Mouse (Mus musculus): ENCODE data around the gene Cd81. TPM values are rescaled to one million over a fixed set of nuclear protein-coding genes. Genes with fewer than 3 reads are reported as not detected.
A peak's percentile ranks its signal among the peaks of the same experiment; 100 is the strongest.

Gene Cd81
- 100 to 1,000 TPM; 410 to 413 TPM for total RNA-seq (2021)
- long read RNA-seq, experiment 1, transcript Cd81-201 (8 exons, 1,533 nt), result major isoform, 1,346 of 1,408 reads
- long read RNA-seq, experiment 1, partial matches to known transcripts, result 6 of 1,408 reads
- long read RNA-seq, experiment 1, other reads (novel, unspliced or antisense), result 53 of 1,408 reads
- long read RNA-seq, experiment 2, transcript Cd81-201 (8 exons, 1,533 nt), result major isoform, 689 of 738 reads
- long read RNA-seq, experiment 2, partial matches to known transcripts, result 42 of 738 reads
- long read RNA-seq, experiment 2, other reads (novel, unspliced or antisense), result 5 of 738 reads

DNA sequence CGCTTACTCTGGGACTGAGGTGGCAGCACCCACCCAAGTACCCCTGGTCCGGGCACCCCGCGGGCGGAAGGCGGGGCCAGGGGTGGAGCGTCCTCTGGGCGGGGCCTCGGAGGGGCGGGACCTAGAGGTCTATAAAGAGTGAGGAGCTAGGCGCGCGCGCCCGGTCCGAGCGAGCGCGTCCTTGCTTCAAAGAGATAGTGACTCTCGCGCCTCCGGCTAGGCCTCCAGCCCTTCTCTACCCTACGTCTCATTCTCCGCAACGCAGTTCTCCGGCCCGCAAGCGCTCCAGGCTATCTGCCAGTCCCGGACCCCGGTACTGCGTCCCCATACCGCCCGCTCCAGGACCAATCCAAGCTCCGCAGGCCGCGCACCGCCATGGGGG lies at the start of gene Cd81:
Cd81 (plus strand) TSS at position 114 of the 382 bp plus-strand sequence.
- DNase-seq, result peak; percentile 93 to 97

DNA sequence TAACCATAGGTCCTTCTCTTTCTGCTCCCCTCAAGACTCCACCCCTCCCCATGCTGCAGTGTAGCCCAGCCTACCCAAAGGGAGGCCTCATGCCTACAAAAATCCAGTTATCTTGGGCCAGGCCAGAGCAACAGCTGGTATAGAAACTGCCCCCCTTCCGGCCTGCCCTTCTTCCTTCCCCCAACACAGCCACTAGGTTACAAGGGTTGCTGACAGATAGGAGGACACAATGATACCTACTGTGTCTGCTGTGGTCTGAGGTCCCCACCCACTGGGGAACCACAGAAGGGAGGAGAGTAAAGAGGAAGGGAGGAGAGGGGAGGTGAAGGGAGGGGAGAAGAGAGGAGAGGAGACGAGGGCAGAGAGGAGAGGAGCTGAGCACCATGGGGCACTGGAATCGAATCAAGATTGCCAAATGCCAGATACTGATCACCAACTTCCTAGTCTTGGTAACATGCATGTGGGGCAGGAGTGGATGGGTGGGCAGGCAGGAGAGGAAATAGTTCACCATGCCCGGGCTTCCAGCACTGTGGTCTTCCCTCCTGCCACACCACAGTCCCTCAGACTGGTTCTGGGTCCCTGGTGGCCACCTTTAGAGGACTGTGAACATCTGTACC lies 47.7 kb upstream of the Cd81 start, which contains the start of gene Tspan32:
Tspan32 (plus strand) TSS at position 320 of the 617 bp plus-strand sequence.
- DNase-seq, result peak in 1 of 2 experiments; percentile 27

DNA sequence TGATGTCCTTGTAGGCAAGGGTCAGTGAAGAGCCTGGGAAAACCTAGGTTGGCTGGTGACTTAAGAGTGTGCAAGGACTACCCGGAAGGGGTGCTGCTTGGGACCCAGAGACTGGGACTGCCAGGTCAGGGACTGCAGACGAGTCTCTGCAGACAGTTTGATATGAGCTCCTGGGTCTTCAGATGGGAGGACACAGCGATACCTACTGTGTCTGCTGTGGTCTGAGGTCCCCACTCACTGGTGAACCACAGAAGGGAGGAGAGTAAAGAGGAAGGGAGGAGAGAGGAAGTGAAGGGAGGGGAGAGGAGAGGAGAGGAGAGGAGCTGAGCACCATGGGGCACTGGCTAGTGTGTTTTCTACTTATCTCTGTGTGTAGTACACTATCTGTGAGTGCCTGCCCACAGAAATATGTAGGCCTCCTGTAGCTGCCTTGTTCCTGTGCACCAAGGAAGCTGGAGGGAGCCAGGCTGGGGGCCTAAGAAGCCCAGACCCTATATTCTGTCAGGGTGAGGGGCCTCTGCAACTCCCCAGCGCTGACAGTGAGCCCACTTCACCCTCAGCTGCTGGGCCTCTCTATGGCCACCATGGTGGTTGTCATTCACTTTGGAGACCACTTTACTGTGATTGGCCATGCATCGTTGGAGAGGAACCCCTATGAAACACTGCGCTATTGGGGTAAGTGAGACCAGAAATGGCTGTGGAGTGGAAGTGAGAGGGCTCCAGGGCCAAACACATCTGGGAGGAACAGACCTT lies 47.0 kb upstream of the Cd81 start:
- no peak for DNase-seq

DNA sequence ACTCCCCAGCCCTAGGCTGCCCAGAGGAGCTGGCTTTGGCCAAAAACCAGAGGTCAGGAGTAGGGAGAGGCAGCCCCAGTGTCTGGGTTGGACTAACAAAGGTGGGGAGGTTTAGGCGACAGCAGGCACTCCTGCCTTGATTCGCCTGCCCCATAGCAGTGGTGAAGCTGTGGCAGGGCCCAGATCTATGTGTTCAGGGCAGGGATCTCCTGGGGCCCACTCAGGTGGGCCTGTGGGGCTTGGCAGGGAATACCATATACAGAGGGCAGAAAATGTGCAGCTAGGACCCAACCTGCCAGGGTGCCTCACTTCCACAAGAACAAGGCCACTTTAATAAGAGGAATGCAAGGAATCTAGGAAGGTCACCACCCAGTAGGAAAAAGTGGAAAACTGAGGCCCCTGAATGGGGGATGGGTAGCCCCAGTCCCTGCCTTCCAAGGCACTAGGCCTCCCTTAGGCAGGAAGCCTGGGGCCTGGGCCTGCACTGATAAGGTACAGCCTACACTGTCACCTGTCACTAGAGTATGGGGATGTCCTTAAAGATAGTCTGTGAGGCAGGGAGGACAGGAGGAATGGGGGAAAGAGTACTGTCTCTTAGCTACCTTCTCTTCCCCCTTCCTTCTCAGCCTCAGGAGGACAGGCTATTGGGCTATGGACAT lies 46.3 kb upstream of the Cd81 start:
- no peak for DNase-seq

DNA sequence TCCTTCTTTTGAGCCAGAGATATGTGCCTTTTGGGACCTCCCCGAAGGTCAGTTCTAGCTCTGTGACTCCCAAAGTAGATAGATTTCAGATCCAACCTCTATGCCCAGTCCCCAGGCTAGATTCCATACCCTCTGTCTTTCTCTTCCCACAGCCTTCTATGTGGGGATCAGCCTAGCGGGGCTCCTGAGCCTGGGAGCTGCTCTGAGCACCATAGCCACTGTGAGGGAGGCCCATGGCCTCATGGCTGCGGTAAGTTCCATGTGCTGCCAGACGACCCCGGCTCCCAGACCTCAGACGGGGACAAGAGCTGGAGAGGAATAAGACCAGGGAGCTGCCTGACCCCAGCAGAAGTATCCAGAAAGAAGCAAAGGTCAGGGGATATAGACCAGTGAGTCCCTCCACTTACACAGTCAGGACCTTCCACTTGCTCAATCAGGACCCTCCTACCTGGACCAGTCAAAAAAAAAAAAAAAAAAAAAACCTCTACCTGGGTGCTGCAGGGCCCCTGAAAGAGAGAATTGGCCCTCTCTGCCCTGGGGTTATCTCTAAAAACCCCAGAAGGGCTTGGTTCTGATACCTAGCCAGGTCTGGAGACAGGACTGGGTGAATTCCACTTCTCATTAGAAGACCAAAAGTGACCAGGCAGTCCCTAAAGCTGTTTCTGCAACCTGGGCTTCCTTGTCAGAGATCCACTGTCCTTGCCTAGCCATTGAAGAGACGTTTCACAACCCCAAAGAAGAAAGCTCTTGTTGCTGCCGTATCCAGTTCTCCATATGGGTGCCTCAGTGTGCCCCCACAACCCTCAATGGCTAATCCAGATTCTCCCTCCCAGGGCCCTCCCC lies 45.6 kb upstream of the Cd81 start:
- no peak for DNase-seq

DNA sequence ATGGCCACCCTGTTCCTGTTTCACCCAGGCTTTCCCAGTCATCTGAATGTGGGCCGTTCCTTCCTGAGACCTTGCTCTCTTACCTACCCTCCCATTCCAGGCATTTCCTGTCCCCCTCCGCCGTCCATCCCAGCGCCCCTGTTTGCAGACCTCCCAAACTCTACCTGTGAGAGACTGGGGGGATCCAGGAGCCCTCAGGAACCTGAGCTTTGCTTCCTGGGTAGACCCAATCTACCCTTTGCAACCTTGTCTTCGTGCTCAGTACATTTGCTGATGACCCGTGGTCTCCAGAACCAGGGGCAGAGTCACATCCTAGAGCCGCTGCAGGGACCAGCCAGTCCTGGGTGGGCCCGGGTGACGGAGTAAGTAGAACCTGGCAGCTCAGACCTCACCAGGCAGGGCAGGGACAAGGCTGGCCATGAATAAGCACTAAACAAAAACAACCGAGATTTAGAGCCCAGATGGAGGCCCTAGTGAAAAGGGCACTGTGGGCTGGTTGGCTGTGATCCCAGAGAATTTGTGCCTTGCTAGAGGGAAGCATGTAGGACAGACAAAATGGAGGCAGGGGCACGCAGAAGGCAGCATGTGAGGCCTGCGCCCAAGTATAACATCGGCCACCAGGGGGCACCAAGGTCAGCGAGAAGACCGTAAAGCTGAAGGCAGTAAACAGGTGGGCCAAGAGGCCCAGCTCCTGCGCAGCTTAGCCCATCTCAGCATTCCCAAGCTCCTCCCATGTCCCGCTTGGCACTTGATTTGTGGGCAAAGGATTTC lies 44.8 kb upstream of the Cd81 start:
- peak; percentile 92 to 99 for DNase-seq

DNA sequence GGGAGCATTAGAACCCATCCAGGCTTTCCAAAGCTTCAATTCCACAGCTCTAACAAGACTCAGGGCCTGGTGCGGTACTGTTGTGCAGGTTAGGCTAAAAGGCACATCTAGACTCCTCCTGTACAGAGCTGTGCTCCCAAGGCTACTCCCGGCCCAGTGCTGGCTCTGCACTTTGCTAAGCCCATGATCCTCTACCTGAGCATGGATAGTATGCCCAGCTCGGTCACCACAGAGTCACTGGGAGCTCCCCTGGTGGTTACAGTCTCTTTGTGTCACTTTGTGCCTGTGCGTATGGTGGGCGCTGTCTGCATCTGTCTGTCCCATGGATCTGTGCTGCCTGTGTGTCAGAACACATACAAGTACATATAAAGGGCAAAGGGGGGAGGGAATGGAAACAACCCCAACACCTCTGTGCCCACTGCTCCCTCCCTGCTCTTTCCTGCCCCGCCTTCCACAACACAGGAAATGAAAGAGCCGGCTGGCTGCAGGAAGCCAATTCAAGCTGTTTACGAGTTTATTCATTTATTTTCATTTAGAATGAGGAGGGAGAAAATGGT lies 44.1 kb upstream of the Cd81 start:
- DNase-seq, result peak; percentile 83 to 85

DNA sequence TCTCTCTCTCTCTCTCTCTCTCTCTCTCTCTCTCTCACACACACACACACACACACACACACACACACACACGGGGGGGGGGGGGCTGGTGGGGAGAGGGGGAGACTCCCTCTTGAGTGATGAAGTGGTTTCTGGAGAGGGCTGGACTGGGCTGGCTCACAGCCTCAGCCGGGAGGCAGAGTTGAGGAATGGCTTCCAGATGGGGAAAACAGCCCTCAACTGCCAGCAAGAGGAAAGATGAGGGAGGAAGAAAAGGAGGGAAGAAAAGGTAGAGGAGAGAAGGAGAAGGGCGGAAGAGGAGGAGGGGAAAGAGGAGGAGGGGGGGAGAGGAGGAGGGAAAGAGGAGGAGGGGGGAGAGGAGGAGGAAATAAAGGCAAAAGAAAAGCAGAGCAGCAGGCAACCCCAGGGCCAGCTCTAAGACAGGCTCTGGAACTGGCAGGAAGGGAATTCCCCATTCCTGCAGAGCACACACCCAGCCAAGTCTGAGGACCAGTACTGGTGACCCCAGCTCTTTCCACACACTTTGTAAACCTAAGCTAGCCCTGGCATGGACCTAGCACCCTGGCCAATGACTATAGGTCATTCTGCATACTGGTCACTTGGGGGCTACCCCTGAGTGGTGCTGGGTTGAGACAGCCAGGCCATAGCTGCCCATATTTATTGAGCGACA lies 43.4 kb upstream of the Cd81 start:
- DNase-seq, result peak; percentile 68 to 71

DNA sequence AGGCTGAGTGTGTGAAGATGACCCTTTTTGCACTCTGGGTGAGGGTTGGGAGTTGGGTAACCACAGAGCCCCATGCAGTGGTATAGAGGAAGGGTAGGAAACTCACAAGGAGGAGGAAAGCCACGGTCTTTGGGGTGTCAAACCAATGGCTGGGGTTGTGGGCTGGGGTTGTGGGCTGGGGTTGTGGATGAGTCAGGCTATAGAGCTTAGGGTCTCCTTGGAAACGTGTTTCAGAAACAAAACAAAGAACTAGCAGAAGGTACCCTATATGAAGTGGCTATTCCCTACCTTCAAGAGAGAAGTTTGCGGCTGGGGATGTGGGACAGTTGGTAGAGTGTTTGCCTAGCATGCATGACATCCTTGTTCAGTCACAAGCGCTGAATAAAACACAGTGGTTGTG lies 42.5 kb upstream of the Cd81 start:
- no peak for DNase-seq

DNA sequence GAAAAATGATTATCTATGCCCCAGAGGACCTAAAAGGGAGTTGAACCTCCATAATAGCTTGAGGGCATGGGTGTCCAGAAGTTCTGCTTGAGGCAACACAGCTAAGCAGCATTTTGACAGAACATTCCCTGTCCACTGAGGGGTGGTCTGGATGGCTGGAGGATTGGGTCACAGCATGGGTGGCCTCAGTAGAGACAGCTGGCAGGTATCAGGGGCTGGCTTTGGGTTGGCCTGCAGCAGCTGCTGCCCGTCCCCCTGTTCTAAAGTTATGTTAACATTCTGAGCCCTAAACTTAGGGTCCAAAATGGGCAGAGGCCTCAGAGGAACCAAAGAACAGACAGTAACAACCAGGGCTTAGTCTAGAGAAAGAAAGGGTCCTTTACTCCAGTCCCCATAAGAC lies 41.3 kb upstream of the Cd81 start:
- DNase-seq, result no peak

DNA sequence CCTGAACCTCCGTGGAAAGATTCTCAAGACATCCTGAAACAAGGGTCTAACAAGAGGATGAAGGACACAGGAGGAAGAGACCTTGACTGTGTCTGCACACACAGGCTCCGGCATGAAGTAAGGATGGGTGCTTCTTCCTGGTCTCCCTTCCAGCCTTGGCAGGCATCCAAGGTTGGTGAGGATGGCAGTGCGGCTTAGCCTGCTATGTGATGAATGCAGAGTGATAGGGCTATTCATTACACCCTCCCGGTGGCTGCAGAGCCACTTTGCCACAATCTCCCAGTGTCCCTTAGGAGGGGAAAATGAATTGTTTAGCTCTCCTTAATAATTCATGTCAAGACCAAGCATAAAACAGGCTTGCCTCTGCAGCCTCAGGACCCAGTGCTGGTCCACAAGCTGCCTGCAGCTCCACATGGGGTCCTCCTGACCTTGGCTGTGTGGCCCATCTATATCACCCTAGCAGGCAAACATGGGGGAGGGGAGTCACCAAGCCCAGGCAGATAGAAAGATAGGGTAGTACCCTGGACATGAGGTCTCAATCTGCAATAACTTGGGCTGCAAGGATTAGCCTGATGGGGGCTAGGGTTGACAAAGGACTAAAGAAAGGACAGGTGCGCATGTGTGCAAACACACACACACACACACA lies 40.2 kb upstream of the Cd81 start:
- no peak for DNase-seq

DNA sequence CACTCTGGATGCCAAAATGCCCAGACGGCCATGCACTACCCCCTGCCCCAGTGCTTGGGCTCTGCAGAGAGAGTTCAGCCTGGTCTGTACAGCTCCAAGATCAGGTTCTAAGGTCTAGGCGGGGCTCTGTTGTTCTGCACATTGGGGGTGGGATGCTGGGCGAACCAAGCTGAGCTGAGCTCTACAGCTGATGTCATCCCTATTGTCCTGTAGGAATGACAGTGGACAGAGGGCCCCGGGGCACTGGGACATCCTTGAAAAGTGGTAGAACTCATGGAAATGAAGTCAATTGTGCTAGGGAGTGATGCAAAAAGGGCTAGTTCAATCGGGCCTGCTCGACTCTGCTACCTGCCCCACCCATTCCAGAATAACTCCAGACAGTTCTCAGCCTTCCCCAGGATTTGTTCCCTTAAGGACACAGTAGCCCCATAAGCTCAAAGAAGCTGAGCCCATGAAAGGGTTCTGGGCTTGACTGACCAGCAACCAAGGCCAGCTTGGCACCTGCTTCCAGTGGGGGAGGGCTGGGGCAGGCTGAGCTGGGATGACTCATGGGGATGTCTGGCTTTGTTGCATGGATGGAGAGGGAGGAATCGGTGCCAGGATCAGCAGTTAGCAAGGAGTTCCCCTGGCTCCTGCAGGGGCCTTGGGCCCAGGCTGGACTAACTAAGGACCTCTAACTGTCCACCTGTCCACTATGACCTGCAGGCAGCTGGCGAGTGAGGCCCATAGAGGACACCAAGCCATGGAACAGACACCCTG lies 38.9 kb upstream of the Cd81 start:
- DNase-seq, result peak; percentile 89 to 92

DNA sequence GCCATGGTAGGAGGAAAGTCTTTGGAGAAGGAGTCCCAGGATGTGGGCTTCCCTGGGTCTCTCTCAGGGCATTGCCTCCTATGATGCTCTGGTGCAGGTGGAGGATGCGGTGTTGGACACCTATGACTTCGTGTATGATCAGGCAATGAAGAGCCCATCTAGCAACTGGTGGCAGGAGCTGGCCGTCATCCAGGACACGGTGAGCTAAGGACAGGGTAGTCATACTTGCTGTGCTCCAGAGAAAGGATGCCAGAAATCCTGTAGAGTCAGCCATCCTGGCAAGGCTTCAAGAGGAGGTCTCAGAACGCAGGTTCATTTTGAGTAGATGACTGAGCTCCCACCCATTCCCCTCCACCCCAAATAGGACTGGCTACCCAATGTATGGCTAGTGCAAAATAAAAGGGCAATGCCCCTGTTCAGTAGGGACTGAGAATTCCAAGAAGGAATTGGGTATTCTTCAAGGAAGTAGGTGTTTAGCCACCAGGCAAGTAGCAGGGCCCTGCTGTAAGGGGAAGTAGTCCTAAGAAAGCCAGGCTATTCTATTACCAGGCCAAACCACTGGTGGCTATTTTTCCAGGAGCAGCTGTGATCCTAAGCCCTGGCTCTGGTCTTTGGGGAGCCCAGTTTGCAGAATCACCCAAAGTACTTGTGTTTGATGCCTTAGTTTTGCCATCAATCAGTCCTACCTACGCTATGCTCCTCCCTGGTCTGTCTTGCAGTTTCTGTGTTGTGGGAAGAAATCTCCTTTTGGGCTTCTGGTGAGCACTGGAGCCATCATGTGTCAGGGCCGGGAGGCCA lies 37.5 kb upstream of the Cd81 start:
- DNase-seq, result peak; percentile 57 to 64

DNA sequence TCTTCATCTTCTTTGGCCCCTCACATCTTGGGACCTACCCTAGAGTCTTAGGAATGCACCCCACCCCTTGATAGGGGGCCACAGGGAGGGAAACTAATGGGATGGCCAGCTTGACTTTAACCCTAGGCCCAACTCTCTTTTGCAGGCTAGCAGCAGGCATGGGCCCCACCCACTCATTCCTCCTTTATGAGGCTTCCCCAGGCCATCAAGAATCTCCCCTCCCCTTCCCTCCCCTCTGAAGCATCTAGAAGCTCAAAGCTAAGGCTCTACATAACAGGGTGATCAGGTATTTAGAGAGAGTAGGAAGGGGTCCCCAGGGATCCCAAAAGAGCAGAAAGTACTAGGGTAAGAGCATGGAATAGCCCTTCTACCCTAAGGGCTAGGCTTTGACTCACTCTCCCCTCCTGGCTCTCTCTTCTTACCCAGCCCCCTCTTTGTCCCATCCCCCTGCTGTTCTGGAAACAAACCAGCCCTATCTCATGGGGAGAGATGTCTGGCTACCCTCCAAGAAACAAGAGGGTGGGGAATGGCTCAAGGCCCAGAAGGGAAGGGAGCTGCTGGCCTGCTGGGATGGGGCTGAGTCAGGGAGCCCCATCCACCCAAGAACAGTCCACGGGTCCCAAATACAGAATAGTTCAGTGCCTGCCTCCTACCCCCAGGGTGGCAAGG lies 36.6 kb upstream of the Cd81 start:
- DNase-seq, result peak; percentile 94

DNA sequence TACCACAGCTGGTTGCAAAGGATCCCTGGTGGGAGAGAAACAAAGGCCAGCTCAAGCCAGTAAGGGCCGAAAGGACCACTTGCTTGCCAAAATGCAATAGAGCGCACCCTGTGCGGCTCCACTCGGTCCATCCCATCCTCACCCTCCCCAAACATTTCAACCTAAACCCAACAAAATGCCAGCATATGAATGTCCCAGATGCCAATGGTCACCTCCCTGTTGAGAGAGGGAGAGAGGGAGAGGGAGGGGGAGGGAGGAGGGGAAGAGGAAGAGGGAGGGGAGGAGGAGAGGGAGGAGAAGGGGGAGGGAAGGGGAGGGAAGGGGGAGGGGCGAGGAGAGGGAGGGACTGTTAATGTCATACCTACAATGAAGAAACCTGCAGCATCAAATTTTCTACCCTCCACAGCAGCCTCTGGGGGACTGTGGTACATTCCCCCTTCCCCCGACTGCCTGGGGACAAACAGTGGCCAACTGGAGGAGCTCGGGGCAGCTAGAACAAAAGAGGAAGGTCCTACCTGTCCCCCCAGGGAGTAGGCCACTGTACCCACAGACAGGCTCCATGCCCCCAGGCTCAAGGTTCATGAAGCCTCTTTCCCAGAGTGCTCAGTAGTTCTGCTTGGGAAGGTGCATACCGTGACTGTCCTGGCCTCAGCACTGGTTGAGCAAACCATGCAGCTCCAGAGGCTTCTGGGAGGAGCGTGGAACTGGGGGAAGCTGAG lies 36.0 kb upstream of the Cd81 start:
- no peak for DNase-seq

DNA sequence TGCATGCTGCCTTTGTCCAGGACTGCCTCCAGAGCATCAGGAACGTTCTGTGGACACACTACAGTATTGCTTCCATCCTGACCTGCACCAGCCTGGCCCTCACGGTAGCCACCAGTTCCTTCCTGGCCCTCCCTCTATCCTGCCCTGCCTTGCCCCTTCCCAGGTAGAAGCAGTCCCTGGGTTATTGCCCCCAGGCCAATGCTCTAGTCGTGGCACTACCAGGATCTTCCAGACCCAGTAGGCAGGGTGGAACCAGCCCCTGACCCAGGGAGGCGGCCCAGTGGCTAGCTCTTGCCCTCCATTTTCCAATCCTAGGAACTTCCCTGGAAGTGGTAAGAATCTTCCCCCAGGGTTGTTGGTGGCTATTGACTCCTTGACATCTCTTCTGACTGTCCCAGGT lies 35.4 kb upstream of the Cd81 start:
- no peak for DNase-seq

DNA sequence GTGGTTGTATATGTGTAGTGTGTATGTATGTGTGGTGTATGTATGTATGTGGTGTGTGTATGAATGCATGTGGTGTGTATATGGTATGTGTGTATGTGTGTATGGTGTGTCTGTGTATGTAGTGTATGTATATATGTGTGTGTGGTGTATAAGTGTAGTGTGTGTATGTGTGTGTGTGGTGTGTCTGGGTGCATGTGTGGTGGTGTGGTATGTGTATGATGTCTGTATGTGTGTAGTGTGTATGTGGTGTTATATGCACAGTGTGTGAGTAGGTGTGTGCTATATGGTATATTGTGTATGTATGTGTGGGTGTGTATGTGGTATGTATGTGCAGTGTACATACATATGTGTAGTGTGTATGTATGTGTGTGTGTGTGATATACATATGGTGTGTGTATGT lies 32.5 kb upstream of the Cd81 start:
- no peak for DNase-seq
